Mouse (Mus musculus): ENCODE data around the gene Kirrel2.
A peak's percentile ranks its signal among the peaks of the same experiment; 100 is the strongest.

The Kirrel2 gene

GRCm38 (mm10) chr7:30417856-30418255, 39.6 kb downstream of the Kirrel2 start:
- no peak for DNase-seq (ENCODE audit: low read depth, low spot score)

GRCm38 (mm10) chr7:30413596-30413995, 43.9 kb downstream of the Kirrel2 start, which contains the start of gene Tyrobp:
Gene Tyrobp, plus strand, starts transcription at chr7:30413760.
- DNase-seq (ENCODE audit: low read depth, low spot score), result no peak

- DNase-seq (ENCODE audit: low read depth, low spot score), result no peak
These were observed 44.7 kb downstream of the Kirrel2 start for GRCm38 (mm10) chr7:30412735-30413147.

GRCm38 (mm10) chr7:30411023-30411422, 46.5 kb downstream of the Kirrel2 start:
- DNase-seq (ENCODE audit: low read depth, low spot score), result no peak

- DNase-seq (ENCODE audit: low read depth, low spot score), result no peak
These were observed 47.7 kb downstream of the Kirrel2 start for GRCm38 (mm10) chr7:30409789-30410188.

- DNase-seq (ENCODE audit: low read depth, low spot score), result no peak
These were observed 48.9 kb downstream of the Kirrel2 start for GRCm38 (mm10) chr7:30408639-30409038.

- no peak for DNase-seq (ENCODE audit: low read depth, low spot score)
These were observed 55.1 kb downstream of the Kirrel2 start for GRCm38 (mm10) chr7:30402343-30402742.

GRCm38 (mm10) chr7:30399671-30400070, 57.8 kb downstream of the Kirrel2 start:
- DNase-seq (ENCODE audit: low read depth, low spot score), result peak; percentile 36
